Mouse (Mus musculus): Measurements from ENCODE around the gene Satb1. TPM values are rescaled to one million over a fixed set of nuclear protein-coding genes. Genes with fewer than 3 reads are reported as not detected.
A peak's percentile ranks its signal among the peaks of the same experiment; 100 is the strongest.

The Satb1 gene
- 10 to 100 TPM; 69.2 to 73.0 TPM for total RNA-seq (2021)
- long read RNA-seq, experiment 1, full-length matches to known transcripts, result 16 of 25 reads
- long read RNA-seq, experiment 1, partial matches to known transcripts, result 4 of 25 reads
- long read RNA-seq, experiment 1, other reads (novel, unspliced or antisense), result 5 of 25 reads
- long read RNA-seq, experiment 2, full-length matches to known transcripts, result 22 of 35 reads
- long read RNA-seq, experiment 2, partial matches to known transcripts, result 3 of 35 reads
- long read RNA-seq, experiment 2, other reads (novel, unspliced or antisense), result 10 of 35 reads

DNA sequence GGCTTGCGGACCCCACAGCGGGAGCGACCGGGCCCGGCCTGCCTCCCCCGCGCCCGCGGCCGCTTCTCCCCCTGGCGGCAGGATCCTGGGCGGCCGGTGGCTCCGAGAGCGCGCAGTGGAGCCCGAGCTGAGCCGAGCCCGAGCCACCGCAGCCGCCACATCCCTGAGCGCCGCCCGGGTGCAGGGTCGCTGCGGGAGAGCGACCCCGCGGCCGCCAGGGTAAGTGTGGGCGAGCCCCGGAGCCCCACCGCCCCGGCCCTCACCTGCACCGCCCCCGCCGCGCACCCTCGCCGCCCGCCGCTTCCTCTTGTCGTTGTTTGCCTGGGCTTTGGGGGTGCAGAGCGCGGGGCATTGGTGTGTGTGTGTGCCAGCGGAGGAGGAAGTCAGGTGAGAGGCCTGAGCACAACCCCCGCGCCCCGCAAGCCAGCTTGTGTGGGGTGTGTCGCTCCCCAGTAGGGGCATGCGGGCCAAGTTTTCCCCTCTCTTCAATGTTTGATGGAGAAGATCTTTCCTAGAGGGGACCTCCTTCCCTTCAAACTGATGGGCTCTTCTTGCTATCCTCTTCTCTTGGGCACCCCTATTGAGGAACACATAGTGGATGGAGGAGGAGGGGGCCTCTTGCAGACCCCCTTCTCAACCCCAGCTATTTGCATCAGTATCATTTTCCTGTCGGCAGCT lies at the start of gene Satb1:
Gene Satb1, minus strand, starts transcription at position 391 of the 678 bp plus-strand sequence.
- H3K27ac ChIP-seq, result 0 out of 2 replicates have a peak within 1 kb of the TSS, but pooled peaks have one; percentile 18
- peak within 1 kb of the TSS; percentile 71 for H3K4me3 ChIP-seq
- peak; percentile 64 for TF ChIP-seq CTCF (conservative IDR thresholded peaks at IDR 0.05)
- DNase-seq (ENCODE audit: low spot score in 2 of 2), result peak in 1 of 2 experiments; percentile 46

DNA sequence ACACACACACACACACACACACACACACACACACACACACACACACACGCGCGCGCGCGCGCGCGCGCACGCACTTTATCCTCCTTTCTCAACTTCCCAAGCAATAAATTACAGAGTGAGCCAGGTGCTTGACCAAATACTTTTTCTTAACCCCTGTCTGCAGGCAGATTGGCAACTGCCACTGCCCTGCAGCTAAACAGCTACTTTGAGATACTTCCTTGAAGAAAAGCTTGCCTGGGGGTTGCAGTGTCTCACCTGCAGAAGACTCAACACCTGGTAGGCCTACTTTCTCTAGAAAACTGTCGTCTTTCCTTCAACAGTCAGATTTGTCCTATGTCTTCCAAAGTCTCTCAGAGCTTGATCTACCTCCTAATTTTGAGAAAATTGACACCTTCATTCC lies 49.5 kb upstream of the Satb1 start:
- TF ChIP-seq CTCF (conservative IDR thresholded peaks at IDR 0.05), result no peak
- no peak for DNase-seq (ENCODE audit: low spot score in 2 of 2)
- Histone ChIP-seq H3K27ac (no peak overlapping the region), H3K4me3 (no peak overlapping the region)

DNA sequence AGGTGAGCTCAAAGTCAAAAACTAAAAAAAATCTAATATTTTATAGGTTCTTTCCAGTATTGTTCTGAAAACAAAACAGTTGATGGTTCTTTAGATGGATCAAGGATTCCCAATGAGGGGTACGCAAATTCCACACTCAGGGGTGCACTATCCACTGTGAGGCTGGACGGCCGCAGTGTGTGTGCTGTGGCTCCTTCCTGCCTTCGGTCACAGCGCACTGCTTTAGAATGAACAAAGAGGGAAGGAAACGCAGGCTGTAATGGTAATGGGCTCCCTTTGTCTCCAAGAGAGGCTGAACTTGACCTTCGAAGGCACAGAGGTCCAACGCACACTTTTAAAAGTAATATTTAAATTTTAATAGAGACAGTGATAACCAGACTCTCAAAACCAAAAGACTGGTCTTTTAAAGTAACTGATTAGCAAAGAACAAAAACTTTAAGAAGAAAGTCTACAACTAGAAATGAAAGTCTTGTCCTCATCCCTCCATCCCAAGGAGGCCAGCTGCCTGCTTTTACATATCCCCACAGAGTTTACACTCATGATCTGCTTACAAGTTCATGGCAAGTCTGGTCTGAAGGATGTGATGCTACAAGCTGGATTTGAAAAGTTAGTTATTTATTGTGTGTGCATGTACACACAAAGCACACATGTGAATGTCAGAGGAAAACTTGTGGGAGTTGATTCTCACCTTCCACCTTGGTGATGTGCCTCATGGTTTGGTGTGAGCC lies 48.0 kb upstream of the Satb1 start:
- no peak for DNase-seq (ENCODE audit: low spot score in 2 of 2)
- Histone ChIP-seq H3K4me3 (no peak overlapping the region), H3K27ac (no peak overlapping the region)
- no peak for TF ChIP-seq CTCF (conservative IDR thresholded peaks at IDR 0.05)

DNA sequence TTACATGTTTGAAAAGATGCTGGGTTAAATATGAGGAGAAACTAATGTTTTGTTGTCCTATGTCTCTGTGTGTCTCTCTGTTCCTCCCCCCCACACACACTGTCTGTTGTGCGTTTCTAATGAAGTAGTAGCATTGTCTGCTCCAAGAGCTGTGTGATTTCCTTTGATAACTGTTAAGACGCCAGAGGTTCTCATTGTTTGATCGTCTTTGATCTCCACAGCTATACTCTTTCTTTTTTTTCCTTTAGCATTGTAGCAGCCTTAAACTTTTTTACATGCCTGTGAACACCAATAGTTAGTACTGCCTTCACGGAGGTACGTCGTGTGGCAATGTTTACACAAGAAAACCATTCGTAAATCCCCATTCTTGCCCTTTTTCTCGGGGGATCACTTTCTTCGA lies 47.1 kb upstream of the Satb1 start:
- H3K27ac ChIP-seq, result no peak overlapping the region
- DNase-seq (ENCODE audit: low spot score in 2 of 2), result no peak
- no peak for TF ChIP-seq CTCF (conservative IDR thresholded peaks at IDR 0.05)
- no peak overlapping the region for H3K4me3 ChIP-seq

DNA sequence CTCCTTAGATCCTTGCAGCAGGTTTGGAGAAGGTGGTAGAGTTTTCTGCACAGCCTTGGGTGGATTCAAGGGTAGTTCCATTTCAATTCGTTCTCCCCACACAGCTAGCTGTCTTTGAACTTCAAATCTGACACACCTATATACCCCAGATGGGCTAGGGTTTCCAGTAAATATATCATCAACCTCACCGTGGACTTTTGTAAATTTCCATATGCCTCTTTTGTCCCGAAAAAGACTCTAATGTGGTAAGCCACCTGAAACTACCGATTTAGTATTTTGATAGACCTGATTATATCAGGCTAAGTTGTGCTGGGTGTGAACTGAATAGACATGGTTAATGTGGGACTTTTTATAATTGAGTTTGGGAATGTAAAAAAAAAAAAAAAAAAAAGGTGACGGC lies 46.6 kb upstream of the Satb1 start:
- TF ChIP-seq CTCF (conservative IDR thresholded peaks at IDR 0.05), result no peak
- Histone ChIP-seq H3K4me3 (no peak overlapping the region), H3K27ac (no peak overlapping the region)
- no peak for DNase-seq (ENCODE audit: low spot score in 2 of 2)

DNA sequence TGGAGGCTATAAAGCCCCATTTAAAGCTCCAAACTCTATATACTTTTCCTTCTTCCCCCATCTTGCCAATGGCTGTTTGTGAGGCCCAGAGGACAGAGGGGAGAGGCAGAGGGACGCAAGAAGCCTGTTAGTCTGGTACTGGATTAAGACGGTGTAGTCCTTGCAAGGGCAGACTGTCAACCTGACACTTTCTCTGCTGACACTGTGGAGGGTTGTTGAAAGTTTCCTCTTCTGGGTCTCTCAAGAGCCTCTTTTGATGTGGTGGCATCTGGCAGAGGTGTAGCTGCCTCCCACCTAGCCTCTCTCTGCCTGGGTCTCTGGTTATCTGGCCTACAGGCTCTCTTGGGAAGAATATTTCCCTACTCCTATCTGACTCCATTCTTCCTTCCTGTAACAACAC lies 46.1 kb upstream of the Satb1 start:
- no peak for TF ChIP-seq CTCF (conservative IDR thresholded peaks at IDR 0.05)
- H3K4me3 ChIP-seq, result no peak overlapping the region
- no peak for DNase-seq (ENCODE audit: low spot score in 2 of 2)
- H3K27ac ChIP-seq, result no peak overlapping the region

DNA sequence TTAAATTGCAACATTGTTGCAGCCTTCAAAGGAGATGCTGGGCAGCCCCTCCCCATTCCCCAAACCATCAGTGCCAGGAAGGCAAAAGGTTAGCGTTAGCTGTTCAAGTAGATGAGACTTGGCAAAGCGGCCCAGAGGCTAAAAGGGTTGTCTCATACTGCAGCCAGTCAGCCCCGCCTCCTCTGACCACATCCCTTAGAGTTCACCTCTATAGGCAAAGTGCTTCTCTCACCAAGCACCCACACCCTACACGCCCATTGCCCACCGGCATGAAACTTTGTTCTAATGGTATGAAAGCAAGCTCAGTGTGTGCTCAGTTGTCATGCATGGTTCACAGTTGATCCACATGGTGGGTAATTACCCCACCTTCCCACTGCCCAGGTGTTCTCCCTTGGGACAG lies 43.4 kb upstream of the Satb1 start:
- Histone ChIP-seq H3K27ac (no peak overlapping the region), H3K4me3 (no peak overlapping the region)
- TF ChIP-seq CTCF (conservative IDR thresholded peaks at IDR 0.05), result no peak
- DNase-seq (ENCODE audit: low spot score in 2 of 2), result no peak

DNA sequence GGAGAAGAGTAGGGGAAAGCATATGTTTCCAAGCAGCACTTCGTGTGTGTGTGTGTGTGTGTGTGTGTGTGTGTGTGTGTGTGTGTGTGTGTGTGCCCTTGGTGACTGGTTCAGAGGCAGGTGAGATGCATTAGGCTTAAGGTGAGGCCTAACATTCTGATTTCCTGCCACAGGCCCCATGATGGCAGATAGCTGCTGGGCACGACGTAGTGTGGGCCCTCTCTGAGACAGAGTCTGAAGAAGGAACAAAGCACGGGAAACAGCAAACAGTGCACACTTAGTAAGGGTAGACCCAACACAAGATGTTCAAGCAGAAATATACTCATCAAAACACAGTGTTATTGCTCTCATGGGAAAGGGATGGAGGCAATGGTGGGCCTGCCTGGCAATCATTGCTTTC lies 24.5 kb upstream of the Satb1 start:
- no peak for TF ChIP-seq CTCF (conservative IDR thresholded peaks at IDR 0.05)
- H3K27ac ChIP-seq, result no peak overlapping the region
- no peak for DNase-seq (ENCODE audit: low spot score in 2 of 2)

DNA sequence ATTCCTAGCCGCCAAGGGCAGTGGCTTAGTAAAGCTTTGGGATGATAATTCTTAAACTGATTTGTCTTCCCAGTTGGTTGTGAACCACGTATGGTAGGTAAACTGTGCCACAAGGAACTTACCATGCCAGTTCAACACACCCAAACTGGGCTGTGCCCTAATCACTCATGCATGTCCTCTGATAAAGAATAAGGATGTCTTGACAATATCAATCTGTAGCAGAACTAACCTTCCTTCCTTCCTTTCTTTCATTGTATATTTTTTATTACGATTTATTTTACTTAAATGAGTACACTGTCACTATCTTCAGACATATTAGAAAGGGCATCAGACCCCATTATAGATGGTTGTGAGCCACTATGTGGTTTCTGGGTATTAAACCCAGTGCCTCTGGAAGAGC lies 23.2 kb upstream of the Satb1 start:
- H3K27ac ChIP-seq, result no peak overlapping the region
- no peak for DNase-seq (ENCODE audit: low spot score in 2 of 2)
- H3K4me3 ChIP-seq, result no peak overlapping the region
- no peak for TF ChIP-seq CTCF (conservative IDR thresholded peaks at IDR 0.05)

More for the DNA sequence above, 24.5 kb upstream of the Satb1 start:
- H3K4me3 ChIP-seq, result no peak overlapping the region

DNA sequence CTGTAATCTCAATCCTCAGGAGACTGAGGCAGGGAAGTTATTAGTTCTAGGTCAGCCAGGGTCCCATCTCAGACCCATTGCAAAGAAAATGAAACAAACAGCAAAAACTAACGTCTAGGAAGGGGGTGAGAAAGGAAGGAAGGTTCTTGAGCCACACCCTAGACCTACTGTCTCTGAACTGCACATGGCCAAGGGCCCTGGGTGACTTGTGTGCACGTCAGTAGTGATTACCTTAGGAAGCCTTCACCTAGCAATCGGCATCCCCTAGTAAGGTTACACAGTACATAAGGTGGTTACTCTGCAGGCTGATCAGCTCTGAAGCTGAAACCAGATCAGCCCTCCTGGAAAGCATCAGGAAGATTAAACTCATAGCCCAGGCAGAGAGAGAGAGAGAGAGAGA lies 22.2 kb upstream of the Satb1 start:
- DNase-seq (ENCODE audit: low spot score in 2 of 2), result no peak
- Histone ChIP-seq H3K4me3 (no peak overlapping the region), H3K27ac (no peak overlapping the region)
- no peak for TF ChIP-seq CTCF (conservative IDR thresholded peaks at IDR 0.05)

DNA sequence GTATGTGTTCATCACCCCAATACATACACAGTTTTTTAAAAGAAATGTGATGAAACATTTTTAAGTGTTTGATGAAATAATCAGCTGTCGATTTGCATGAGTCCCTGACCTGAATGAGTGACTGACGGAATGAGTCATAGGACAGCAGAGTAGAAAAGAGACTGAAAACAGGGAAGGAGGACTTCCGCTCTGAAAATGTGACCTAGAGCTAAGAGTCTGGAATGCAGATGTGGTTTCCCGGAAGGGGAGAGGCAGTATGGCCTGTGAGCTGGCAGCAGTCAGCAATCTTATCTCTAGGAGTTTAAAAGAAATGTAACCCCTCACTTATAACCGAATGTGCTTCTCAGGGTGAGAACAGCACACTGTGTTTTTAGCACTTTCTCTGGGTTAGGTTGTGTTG lies 20.9 kb upstream of the Satb1 start:
- H3K27ac ChIP-seq, result no peak overlapping the region

DNA sequence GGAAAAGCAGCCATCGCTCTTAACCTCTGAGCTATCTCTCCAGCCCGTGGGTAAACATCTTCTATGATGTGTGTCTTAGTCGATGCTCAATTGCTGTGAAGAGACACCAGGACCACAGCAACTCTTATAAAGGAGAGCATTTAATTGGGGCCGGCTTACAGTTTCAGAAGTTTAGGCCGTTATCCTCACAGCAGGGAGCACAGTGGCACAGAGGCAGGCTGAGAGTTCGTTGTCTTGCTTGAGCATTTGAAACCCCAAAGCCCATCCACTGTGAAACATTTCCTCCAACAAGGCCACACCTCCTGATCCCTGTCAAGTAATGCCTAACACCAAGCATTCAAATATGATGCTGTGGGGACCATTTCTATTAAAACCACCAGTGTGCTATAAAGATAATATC lies 7.5 kb upstream of the Satb1 start:
- Histone ChIP-seq H3K27ac (no peak overlapping the region), H3K4me3 (no peak overlapping the region)
- no peak for DNase-seq (ENCODE audit: low spot score in 2 of 2)
- no peak for TF ChIP-seq CTCF (conservative IDR thresholded peaks at IDR 0.05)

More for the DNA sequence above, 20.9 kb upstream of the Satb1 start:
- no peak for TF ChIP-seq CTCF (conservative IDR thresholded peaks at IDR 0.05)
- DNase-seq (ENCODE audit: low spot score in 2 of 2), result no peak
- H3K4me3 ChIP-seq, result no peak overlapping the region

DNA sequence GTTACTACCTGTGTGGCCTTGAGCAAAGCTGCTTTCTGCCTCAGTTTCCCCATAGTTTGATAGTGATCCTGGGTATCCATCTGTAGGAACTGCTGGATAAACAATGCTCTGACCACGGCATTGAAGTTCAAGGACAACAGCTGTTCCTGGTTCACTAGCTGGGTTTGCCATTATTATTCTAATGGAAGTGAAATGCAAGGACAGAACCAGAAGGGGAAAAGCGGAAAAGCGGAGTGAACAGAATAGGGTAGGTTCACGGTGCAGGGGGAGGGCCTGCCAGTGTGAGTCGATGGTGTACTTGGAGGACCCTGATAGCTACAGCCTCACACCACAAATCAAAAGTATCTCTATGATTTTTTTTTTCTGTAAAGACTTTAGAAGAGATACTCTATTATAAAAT lies 6.4 kb upstream of the Satb1 start:
- no peak for TF ChIP-seq CTCF (conservative IDR thresholded peaks at IDR 0.05)
- no peak for DNase-seq (ENCODE audit: low spot score in 2 of 2)
- no peak overlapping the region for H3K4me3 ChIP-seq
- H3K27ac ChIP-seq, result no peak overlapping the region

Measured in layer of hippocampus, adult 2 months (tissue).